Mouse (Mus musculus) regulatory T cell (primary cell): ENCODE results near the gene Bcl2l1.

Source experiments
- in situ Hi-C: fragments of 300-600 bp; cut with MboI, MseI; formaldehyde crosslinking; loops from one replicate; pipeline ENCODE4 v1.15.1; 2025; ENCODE audit warnings: high pct_unique_total_duplicates

Gene Bcl2l1

DNA sequence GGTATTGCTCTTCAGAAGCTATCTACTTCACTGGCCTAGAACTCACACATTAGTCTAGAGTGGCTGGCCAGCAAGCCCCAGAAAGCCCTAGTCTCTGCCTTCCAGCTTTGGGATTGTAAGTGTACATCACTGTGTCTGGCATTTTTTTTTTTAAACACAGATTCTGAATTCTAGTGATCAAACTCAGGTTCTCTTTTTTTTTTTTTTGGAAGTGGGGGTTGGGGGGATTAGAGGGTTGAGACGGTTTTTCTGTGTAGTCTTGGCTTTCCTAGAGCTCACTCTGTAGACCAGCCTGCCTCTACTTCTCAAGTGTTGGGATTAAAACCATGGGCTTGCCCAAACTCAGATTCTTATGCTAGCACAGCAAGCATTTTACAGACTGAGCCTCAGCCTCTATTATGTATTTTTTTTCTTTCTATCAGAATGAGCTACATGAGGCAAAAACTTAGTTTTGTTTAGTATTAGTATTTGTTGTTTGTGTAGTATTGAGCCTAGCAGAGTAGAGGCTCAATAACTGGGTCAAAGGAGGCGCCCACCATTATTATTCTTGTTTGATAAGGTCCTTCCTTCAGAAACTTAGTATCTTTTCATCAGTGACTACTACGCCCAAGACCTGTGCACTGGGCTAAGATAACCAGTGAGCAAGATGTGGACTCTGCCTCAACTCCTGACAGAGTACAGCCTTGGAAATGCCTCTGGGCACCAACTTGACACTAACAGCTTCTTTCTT lies 6.9 kb downstream of the Bcl2l1 start:
- in situ Hi-C loops = loop anchor here (5.0 kb wide), 1 partner anchor 32 kb away; no protein-coding TSS in a partner anchor

DNA sequence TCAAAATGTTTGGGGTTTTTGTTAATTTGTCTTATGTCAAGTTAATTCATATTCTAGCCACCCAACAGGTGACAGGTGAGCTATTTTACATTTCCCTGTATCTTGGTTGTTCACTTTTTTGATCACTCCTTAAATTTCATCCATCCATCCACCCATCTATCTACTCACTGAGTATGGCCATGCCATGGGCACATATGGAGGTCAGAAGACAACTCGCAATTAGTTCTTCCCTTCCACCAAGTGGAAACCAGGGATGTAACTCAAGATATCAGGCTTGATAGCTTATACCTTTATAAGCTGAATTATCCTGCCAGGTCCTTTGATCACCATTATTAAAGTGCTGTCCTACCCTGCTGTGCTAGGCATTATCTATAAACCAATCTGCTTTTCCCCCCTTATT lies 7.8 kb downstream of the Bcl2l1 start:
- in situ Hi-C loops = no loop called here

DNA sequence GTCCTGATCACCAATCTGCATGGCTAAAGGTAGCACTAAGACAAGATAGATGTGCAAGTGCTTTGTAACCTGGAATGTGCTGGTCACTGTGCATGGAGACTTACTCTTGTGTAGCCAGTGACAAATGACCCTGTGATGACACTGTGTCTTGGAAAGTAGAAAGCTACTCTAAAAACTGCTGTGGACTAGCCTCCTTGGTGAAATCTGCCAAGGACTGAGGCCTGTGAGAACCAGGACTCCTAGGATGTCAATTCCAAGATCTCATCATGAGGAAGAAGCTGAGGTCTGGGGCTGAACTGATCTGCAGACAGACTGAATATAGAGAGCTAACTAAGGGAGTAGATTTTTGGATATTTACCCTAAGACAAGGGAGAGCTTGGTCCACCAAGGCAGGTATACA lies 10.0 kb downstream of the Bcl2l1 start:
- in situ Hi-C loops = no loop called here

DNA sequence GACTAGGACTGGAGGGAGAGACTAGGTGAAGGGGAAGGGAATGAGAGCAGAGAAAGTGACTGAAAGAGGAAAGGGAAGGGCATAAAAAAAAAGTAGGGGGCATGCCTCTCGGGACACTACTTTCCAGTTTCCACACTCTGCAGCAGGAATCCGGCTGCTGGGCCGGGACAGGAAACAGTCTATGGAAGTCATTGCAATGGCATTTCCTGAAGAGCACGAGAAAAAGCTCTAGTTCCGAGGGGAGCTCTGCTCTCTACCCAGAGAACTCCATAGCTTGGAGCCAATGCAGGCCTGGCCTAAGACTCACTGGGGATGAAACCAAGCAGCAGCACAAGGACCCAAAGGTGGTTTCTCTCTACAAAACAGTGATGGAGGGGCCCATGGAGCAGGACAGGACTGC lies 10.5 kb downstream of the Bcl2l1 start:
- in situ Hi-C loops = no loop called here

DNA sequence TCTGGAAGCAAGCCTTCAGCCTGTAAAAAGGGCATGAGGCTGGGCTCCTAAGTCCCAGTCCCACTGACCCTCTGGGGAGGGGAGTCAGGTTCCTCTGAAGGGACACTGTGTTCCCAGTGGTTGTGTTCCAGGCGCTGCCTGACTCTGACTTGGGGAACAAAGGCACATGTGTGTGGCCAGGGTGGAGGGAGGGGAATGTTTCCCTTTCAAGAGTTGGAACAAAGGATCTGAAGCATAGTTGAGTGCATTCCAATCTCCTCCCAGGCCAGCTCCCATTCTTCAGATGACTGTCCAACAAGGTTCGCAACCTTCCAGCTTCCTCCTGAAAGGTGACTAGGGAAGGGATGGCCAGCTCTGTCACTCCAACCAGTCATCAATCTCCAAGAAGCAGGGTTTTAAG lies 11.2 kb downstream of the Bcl2l1 start:
- in situ Hi-C loops = no loop called here

DNA sequence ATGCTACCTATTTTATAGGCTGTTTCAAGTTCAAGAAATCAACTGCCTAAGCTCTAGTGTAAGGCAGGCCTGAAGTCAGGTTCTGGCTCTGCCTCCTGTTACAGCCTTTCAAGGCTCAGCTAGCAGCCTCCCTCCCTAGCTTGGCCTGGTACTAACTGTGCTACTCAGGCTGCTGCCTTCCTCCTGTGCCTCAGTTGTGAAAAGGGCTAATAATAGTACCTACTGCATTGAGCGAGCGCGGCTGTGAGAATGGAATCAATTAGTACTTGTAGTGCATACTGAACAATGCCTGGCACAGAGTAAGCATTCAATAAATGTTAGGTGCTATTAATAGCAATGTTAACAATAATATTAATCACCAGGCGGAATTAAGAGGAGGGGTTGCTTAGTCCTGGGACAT lies 11.6 kb downstream of the Bcl2l1 start:
- in situ Hi-C loops = no loop called here

DNA sequence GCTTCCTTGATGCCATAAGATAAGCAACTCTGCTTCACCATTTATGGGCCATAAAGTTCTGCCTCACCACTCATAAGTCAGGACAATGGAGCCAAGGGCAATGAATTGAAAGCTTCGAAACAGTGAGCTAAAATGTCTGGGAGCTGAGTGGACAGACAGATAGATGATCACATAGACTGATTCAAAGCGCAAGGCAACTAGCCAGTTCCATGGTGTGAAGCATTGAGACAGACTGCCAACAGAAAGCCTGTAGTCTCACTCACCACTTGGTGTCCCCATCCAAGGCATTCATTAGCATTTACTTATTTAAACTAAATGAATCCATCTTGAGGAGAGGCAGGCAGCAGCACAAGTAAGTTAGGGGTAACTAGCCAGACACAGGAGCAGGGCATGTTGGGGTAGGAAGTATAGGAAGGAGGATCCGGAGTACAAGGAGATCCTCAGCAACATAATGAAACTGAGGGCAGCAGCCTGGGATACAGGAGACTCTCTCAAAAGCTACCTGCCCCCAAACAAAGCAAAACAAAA lies 12.4 kb downstream of the Bcl2l1 start:
- in situ Hi-C loops = no loop called here

DNA sequence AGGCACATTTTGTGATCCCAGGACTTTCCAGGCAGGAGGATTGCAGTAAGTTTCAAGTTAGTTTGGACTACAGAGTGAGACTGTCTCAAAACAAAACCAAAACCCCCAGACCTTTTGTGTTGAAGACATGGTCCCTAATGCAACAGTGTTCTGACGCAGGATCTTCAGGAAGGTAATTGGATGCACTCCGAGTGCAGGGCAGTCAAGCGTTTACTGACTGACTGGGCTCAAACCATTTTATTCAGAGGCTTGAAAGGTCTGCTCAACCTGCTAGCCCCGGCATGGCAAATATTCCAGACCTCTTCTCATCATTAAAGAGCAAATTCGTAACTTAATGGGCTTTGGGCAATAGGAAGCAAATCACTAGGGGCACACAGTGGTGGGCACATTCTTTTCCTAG lies 12.8 kb downstream of the Bcl2l1 start:
- in situ Hi-C loops = no loop called here

DNA sequence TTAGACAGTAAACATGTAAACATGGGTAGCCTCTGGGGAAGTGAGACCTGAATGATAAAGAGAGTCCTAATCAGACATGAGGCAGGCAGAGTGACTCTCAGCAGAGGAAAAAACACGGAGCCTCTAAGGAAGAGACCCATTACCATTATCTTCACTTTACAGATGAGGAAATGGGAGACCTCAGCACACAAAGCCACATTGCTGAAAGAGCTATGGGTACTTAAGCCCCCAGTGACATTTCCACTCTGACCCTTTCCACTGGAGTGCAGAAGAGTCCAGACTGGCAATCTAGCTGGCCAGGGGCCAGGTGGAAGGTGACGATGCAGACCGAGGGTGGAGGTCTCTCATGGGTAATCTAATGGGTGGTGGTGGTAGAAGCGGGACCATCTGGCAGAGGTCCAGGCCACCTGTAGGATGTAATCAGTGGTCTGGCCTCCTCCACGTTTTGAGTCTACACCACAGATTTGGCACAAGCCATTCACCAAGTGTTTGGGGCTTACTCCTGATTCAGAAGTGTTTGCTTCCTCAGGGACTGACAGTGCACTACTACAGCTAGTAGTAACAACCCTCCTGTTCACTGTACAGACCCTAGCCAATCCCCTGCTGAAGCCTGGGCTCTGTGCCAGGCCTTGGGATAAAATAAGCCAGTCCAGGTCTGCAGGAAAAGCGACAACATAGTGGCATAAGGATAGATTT lies 13.8 kb downstream of the Bcl2l1 start:
- in situ Hi-C loops = no loop called here

DNA sequence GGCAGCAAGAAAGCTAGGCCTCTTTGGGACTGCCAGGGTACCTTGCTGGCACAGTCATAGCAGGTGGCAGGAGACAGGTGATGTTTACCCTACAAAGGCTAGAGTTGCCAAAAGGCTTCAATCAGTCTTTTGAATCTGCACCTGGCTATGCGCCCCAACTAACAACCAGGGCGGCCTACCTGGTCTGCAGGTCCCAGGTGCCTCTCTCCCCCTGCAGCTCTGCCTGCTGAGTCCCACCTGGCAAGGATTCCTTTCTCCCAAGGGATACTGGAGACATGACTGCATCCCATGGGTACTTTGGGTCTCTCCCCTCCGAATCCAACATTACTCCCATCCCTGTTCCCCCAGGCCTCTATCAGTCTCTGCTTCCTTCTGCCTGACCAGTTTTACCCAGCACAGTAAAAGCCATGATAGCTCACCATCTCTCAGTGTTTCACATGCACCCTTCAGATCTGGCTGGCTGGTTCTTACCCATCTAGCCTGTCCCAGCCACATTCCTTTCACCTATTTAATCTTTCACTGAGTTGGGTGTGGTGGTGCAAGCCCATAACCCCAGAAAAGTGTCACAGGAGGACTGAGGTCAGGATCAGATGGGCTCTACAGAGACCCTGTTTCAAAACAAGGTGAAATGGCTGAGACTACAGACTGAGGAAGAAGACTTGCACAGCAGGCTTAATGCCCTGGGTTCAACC lies 14.7 kb downstream of the Bcl2l1 start:
- in situ Hi-C loops = no loop called here

DNA sequence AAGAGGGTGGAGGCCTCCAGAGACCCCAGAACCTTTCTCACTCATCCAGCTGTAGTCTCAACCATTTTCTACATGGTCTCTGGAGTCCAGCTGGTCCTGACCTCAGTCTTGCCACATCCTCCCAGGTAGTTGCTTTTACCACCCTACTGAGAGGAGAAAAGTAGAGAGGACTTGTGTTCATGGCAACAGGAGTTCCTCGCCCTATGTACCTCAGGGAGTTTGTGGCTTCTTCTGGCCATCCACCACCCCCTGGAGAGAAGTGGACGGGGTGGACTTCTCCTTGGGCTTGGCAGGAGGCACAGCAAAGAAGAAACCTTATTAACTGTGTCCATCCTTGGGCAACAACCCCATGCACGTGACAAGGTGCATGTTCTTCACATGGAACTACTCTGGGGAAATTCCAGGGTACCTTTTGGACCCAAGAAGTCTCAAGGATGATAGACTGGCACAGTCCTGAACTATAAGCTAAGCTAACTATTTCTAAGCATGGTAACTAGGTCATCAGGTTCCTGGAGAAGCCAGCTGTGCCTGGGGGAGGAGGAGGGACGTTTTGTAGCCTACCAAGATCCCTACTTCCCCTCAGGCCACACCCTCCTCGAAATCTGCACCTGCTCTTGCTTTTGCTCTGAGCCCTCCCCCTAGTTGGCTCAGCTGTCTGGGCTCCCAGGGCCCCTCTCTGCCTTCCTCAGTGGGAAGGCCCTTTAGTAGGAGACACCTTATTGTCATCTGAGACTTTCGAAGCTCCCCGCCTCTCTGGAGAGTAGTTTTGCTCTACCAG lies 15.5 kb downstream of the Bcl2l1 start:
- in situ Hi-C loops = no loop called here

DNA sequence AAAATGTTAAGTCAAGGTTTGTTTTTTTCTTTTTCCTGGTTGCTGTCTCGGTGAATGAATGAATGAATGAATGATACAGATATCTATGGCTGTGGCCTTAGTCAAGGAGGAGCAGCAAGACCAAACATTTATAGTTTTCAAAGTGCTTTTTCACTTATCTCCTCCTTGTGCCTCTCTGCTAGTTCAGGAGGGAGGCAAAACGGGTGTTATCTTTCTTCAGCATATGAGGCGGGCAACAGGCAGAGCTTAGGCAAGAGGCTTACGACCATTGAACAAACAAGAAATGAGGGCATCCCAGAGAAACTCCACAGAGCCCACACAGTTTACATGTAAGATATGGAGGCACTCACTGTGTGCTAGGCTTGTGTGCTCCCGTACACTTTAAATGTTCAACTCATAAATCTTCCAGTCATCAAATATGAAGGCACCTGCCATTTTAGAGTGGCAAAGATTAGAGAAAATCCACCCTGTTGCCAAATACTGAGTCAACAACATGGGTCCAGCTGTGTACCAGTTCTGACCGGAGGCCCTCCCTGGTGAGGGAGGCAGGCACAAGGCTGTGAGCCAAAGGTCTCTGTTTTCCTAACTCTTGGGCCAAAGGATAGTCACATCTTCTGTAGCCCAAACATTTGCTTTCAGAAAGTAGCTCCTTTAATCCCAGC lies 17.2 kb downstream of the Bcl2l1 start:
- in situ Hi-C loops = no loop called here

DNA sequence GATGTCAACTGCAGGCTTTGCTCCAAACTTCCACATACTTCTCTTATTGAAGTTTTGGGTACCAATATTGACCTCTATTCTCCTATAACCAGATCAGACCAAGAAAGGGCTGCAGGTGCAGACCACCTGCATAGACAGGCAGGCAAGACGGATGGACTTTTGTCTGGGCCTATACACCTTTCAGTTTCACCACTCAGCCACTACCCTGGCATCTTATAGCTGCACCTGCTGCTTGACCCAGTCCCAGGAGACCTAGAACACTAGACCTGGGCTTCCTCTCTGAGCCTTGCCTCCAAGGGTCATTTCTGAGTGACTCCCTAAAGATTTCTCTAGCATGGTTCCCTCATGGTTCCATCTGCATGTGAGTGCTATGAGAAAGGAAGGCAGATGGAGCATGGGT lies 18.3 kb downstream of the Bcl2l1 start:
- in situ Hi-C loops = no loop called here

DNA sequence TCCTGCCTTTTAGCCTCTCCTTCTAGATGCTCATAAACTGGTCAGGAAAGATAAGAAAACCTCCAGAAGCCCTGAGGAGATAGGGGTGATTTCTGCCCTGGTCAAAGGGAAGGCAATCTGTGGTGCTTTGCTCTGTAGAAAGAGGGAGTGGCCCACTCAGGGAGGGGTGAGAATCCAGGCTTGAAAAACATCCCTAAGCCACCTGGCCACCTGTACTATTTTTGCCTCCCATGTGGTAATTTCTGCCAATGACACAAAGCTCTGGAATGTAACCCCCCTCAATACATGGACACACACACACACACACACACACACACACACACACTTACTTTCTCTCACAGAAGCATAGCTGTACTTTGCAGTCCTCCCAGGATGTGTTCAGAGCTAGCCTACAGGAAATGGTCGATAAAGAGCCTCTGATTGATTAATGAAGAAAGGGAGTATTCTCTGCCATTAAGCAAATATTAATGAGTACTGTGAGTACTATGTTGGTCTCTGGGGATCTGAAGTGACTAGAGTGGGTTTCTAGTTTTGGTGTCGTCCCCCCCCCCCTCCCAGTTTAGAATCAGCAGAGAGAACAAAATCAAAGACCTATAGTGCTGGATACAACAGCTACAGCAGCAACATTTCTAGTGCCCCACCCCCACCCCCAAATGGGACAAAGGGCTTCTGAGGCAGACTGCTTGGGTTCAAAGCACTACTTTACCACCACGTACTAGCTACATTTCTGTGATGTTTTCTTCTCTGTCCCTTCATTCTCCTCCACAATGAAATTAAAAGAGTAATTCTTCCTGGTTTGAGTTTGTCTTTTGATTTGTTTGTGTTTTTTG lies 20.0 kb downstream of the Bcl2l1 start:
- in situ Hi-C loops = no loop called here

DNA sequence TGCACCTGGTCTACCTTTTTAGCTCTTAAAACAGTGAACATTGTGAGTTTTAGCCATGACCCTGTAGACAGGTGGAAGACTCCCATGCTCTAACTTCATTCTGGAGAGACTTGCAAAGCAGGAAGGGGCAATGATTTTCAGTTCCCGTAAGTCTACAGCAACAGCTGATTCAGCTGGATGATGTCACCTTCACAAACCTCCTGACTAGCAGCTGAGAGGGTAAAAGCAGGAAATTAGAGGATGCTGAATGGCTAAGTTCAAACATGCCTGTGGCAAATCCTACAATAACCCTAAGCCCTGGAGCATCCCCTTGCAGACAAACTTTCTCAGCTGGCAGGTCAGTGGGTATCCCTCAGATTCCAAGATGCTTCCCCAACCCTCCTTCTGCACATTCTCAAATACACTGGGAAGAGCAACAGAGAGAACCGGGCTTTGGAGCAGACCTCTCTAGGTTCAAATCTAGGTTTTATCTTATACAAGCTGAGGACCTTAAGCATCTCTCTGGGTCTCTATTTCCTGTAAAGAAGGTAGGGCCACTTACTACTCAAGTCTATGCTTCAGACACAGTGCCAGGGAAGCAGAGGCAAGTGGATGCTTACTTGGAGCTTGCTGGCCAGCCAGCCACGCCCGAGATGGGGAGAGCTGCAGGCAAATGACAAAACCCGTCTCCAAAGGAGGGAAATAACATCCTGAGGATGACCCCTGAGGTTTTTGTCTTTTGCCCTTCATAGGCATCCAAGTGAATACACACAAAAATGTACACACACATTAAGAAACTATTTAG lies 21.2 kb downstream of the Bcl2l1 start:
- in situ Hi-C loops = no loop called here

DNA sequence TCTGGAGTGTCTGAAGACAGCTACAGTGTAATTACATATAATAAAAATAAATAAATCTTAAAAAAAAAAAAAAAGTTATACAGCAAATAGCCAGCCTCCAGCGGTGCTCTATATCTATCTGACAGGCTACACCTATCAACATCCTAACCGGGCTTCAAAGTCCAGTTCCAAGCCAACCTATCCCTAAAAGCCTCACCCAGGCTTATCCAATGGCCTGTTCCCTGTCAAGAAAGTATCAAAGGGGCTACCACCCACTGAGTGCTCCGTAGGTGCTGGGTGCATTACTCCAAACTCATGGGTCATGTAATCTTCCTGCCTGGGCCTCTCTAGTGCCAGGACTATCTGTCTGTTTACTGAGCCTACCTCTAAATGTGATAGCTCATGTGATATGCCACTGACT lies 23.4 kb downstream of the Bcl2l1 start:
- in situ Hi-C loops = no loop called here

DNA sequence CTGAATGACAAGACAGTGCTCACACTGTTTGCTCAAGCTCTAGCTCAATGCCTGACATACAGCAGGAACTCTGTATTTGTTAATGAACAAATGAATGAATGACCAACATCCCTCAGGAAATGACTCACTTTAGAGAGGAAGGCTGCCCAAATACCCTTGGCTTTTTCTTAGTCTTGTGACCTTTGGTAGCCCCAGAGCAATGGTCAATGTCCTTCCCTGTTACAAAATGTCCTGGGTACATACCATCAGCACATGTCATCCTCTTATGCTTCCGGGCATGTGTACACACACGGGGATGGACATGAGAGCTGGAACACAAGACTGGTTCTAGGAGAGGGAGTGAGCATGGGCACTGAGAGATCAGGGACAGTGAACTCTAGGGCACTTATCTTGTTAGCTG lies 25.5 kb downstream of the Bcl2l1 start:
- in situ Hi-C loops = no loop called here

DNA sequence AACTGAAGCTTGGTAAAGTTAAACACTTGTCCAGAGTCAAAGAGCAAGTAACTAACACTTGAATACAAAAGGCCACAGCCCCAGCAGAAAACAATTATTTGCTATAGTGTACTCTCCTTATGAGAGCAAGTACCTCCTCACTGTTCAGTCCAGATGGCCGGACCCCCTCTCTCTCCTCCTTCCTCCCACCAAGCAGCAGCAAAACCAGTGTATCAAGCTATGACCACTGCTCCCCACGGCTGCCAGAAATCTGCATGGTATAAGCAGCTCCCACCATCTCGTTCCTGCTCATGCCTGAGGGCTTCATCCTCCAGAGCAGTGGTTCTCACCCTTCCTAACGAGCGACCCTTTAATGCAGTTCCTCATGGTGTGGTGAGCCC lies 26.4 kb downstream of the Bcl2l1 start:
- in situ Hi-C loops = no loop called here

DNA sequence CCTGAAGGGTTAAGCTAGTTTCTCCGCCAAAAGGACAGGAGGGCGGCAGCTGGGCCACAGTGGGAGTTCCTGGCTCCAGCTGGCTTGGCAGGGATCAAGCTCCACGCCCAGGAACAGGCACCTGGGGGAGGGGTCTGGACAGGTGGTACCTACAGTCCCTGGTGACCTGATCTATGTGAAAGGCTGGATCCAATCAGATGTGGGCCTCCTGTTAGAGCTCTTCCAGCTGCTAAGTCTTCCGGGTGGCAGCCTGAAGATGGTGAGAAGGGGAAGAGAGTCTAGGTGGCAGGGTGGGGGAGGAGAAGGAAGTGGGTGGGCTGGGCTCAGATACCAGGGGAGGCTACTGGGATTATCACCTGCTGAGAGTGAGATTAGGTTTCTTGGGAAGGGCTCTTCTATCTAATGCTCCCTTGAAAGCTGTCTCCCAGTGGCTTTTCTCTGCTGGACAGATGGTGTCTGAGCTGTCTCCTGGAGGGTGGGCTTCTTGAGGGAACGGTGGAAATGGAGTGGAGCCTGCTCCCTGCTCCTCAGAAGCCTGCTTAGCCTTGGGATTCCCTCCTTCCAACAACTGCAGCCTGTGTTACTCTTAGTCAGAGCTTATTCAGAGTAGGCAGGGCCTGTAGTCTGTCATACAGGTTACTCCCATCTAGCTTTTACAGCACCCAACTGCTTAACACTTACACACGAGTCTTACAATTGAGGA lies 27.0 kb downstream of the Bcl2l1 start:
- in situ Hi-C loops = no loop called here
